ENCODE assay signal across 8 mouse cellular contexts in genomic region chr17:83517280-83518015, GRCm38 (mm10). TPM values are rescaled to one million over a fixed set of nuclear protein-coding genes. Genes with fewer than 3 reads are reported as not detected.
A peak's percentile ranks its signal among the peaks of the same experiment; 100 is the strongest.
DNase-seq lines count a peak whose midpoint lies in the region; ATAC-seq lines count a peak whose summit lies in the region.

Gene Cox7a2l, minus strand, starts transcription at chr17:83517330.

- H3K9me3 ChIP-seq in forebrain, embryonic 14.5 days (replicated peaks; ENCODE audit: control insufficient read depth, low read length) = no peaks in the 10 kb centered on the region
- H3K9me3 ChIP-seq in neural tube, embryonic 12.5 days = no peaks in the 10 kb centered on the region

- H3K4me2 ChIP-seq in forebrain, embryonic 14.5 days (ENCODE audit: low read length) = no peak within 1 kb of the TSS
- H3K4me2 ChIP-seq in neural tube, embryonic 12.5 days (replicated peaks) = no peak within 1 kb of the TSS

- no peaks in the 10 kb centered on the region for H3K27me3 ChIP-seq in forebrain, embryonic 14.5 days (replicated peaks; ENCODE audit: control insufficient read depth, insufficient read depth, low read length)
- no peaks in the 10 kb centered on the region for H3K27me3 ChIP-seq in neural tube, embryonic 12.5 days (replicated peaks)

- no peak within 1 kb of the TSS for H3K4me3 ChIP-seq in forebrain, embryonic 14.5 days (ENCODE audit: low read depth, low read length)
- no peak within 1 kb of the TSS for H3K4me3 ChIP-seq in neural tube, embryonic 12.5 days

- H3K9ac ChIP-seq in forebrain, embryonic 14.5 days (ENCODE audit: low read length) = no peak within 1 kb of the TSS
- no peak within 1 kb of the TSS for H3K9ac ChIP-seq in neural tube, embryonic 12.5 days

- no peaks in the 10 kb centered on the region for H3K36me3 ChIP-seq in forebrain, embryonic 14.5 days (ENCODE audit: control insufficient read depth, insufficient read depth, low read length)
- no peaks in the 10 kb centered on the region for H3K36me3 ChIP-seq in neural tube, embryonic 12.5 days

- ATAC-seq in forebrain, embryonic 14.5 days = no peak
- ATAC-seq in neural tube, embryonic 12.5 days (ENCODE audit: low FRiP score, low read depth) = no peak

- peaks cover 7% of the 10 kb centered on the region; the same call in 1 of the 2 replicates for H3K4me1 ChIP-seq in forebrain, embryonic 14.5 days (ENCODE audit: control insufficient read depth, insufficient read depth, low read length)
- peaks cover 12% of the 10 kb centered on the region for H3K4me1 ChIP-seq in neural tube, embryonic 12.5 days

- no peak within 1 kb of the TSS for H3K27ac ChIP-seq in forebrain, embryonic 14.5 days (ENCODE audit: low read depth, low read length)
- no peak within 1 kb of the TSS for H3K27ac ChIP-seq in neural tube, embryonic 12.5 days

- WGBS in forebrain, embryonic 14.5 days = 94% methylated on average over 8 of the region's 8 CpGs
- WGBS in neural tube, embryonic 12.5 days = 95% methylated on average over 8 of the region's 8 CpGs

- no peak for DNase-seq in thymus, postnatal 0 days (ENCODE audit: low spot score)
- DNase-seq in thymus, postnatal 36 days = no peak
- no peak for DNase-seq in forebrain, embryonic 14.5 days (ENCODE audit: low spot score)
- no peak for DNase-seq in heart, postnatal 4 days
- DNase-seq in left cerebral cortex, postnatal 25 days (ENCODE audit: low spot score in 2 of 2) = peak; percentile 57 to 92
- no peak for DNase-seq in cerebellum, adult 11 months
- DNase-seq in ovary, postnatal 10 days (ENCODE audit: low spot score) = no peak

- intact Hi-C loops in left cerebral cortex, postnatal 25 days (cut with DNase I) = loop anchor here (2.0 to 10.0 kb wide), 2 partner anchors 31 to 267 kb away; no protein-coding TSS in a partner anchor

RNA-seq across cellular contexts. Expression of gene Cox7a2l, which starts in this region (rescaled TPM):
- 251 and 271 TPM in 2 replicates for polyA plus RNA-seq in thymus, postnatal 0 days (2015; fragmentation: Nextera tagmentation; extraction: Ambion mirVana)
- polyA plus RNA-seq in forebrain, embryonic 14.5 days (2014; fragmentation: Nextera tagmentation; extraction: Ambion mirVana) = 213 and 231 TPM in 2 replicates
- total RNA-seq in heart, postnatal 4 days (2021) = 100 to 1,000 TPM; 289 to 300 TPM
- total RNA-seq in left cerebral cortex, postnatal 25 days (2021) = 100 to 1,000 TPM; 165 to 177 TPM
- 151 TPM in 2 replicates for polyA plus RNA-seq in neural tube, embryonic 12.5 days (2016; fragmentation: Nextera tagmentation; extraction: Ambion mirVana)

Comparison
In these comparisons a context has a peak if more than half of its experiments do, and no peak if none do; other contexts are left out.
1. DNase-seq: peak in left cerebral cortex, postnatal 25 days (2 of 2); none in thymus, postnatal 0 days (single experiment), thymus, postnatal 36 days (0 of 2), forebrain, embryonic 14.5 days (single experiment), heart, postnatal 4 days (single experiment), cerebellum, adult 11 months (single experiment) and ovary, postnatal 10 days (single experiment).